Mouse (Mus musculus): ENCODE measurements around the gene Stim1. TPM values are rescaled to one million over a fixed set of nuclear protein-coding genes. Genes with fewer than 3 reads are reported as not detected.

Stim1 gene
- polyA plus RNA-seq, 1 experiment: 37.0 TPM

GRCm38 (mm10) chr7:102314107-102314506 lies 46.5 kb downstream of the Stim1 start:
- Histone ChIP-seq H3K27ac (ENCODE audit: insufficient read depth, low read depth, low read length) (no peak overlapping the region), H3K36me3 (ENCODE audit: control insufficient read depth, insufficient read depth, low read length) (no peaks in the 10 kb centered on the region), H3K4me1 (ENCODE audit: control insufficient read depth, insufficient read depth, low read length) (peaks cover 3% of the 10 kb centered on the region; the same call in 1 of the 2 replicates), H3K4me3 (ENCODE audit: insufficient read depth, low read depth, low read length) (no peak overlapping the region), H3K27me3 (replicated peaks; ENCODE audit: control insufficient read depth, insufficient read depth, low read length) (no peaks in the 10 kb centered on the region; the same call in 1 of the 2 replicates)
- TF ChIP-seq POLR2A (IDR thresholded peaks at IDR 0.05; ENCODE audit: low read depth, low read length) (no peak), CTCF (conservative IDR thresholded peaks at IDR 0.05; ENCODE audit: insufficient read depth, insufficient read length, low read depth, low read length) (no peak)
- no peak for DNase-seq
- 49% methylated on average over 1 of the region's 1 CpGs for WGBS

GRCm38 (mm10) chr7:102314908-102315307 lies 47.3 kb downstream of the Stim1 start:
- no peak overlapping the region for H3K27ac ChIP-seq (ENCODE audit: insufficient read depth, low read depth, low read length)
- H3K36me3 ChIP-seq (ENCODE audit: control insufficient read depth, insufficient read depth, low read length): no peaks in the 10 kb centered on the region
- no peaks in the 10 kb centered on the region; the same call in 1 of the 2 replicates for H3K27me3 ChIP-seq (replicated peaks; ENCODE audit: control insufficient read depth, insufficient read depth, low read length)
- no peak overlapping the region for H3K4me3 ChIP-seq (ENCODE audit: insufficient read depth, low read depth, low read length)
- H3K4me1 ChIP-seq (ENCODE audit: control insufficient read depth, insufficient read depth, low read length): peaks cover 3% of the 10 kb centered on the region; the same call in 1 of the 2 replicates
- TF ChIP-seq POLR2A (IDR thresholded peaks at IDR 0.05; ENCODE audit: low read depth, low read length): no peak
- TF ChIP-seq CTCF (conservative IDR thresholded peaks at IDR 0.05; ENCODE audit: insufficient read depth, insufficient read length, low read depth, low read length): no peak
- DNase-seq: no peak

- H3K27me3 ChIP-seq (replicated peaks; ENCODE audit: control insufficient read depth, insufficient read depth, low read length): no peaks in the 10 kb centered on the region; the same call in 1 of the 2 replicates
- no peak overlapping the region for H3K4me3 ChIP-seq (ENCODE audit: insufficient read depth, low read depth, low read length)
- H3K4me1 ChIP-seq (ENCODE audit: control insufficient read depth, insufficient read depth, low read length): peaks cover 3% of the 10 kb centered on the region; the same call in 1 of the 2 replicates
- no peak for TF ChIP-seq POLR2A (IDR thresholded peaks at IDR 0.05; ENCODE audit: low read depth, low read length)
- no peak for TF ChIP-seq CTCF (conservative IDR thresholded peaks at IDR 0.05; ENCODE audit: insufficient read depth, insufficient read length, low read depth, low read length)
- H3K36me3 ChIP-seq (ENCODE audit: control insufficient read depth, insufficient read depth, low read length): no peaks in the 10 kb centered on the region
- DNase-seq: no peak
- H3K27ac ChIP-seq (ENCODE audit: insufficient read depth, low read depth, low read length): no peak overlapping the region
- WGBS: 48% methylated on average over 7 of the region's 7 CpGs
Observed at GRCm38 (mm10) chr7:102315435-102315834, 47.8 kb downstream of the Stim1 start.

- H3K27me3 ChIP-seq (replicated peaks; ENCODE audit: control insufficient read depth, insufficient read depth, low read length): no peaks in the 10 kb centered on the region; the same call in 1 of the 2 replicates
- 89% methylated on average over 3 of the region's 3 CpGs for whole genome bisulfite sequencing
Observed at GRCm38 (mm10) chr7:102317583-102318168, 50.1 kb downstream of the Stim1 start.

GRCm38 (mm10) chr7:102322137-102322536 lies 54.5 kb downstream of the Stim1 start:
- no peaks in the 10 kb centered on the region for H3K36me3 ChIP-seq (ENCODE audit: control insufficient read depth, insufficient read depth, low read length)
- no peaks in the 10 kb centered on the region for H3K4me1 ChIP-seq (ENCODE audit: control insufficient read depth, insufficient read depth, low read length)
- H3K27me3 ChIP-seq (replicated peaks; ENCODE audit: control insufficient read depth, insufficient read depth, low read length): no peaks in the 10 kb centered on the region
- TF ChIP-seq POLR2A (IDR thresholded peaks at IDR 0.05; ENCODE audit: low read depth, low read length): no peak
- TF ChIP-seq CTCF (conservative IDR thresholded peaks at IDR 0.05; ENCODE audit: insufficient read depth, insufficient read length, low read depth, low read length): no peak
- no peak overlapping the region for H3K4me3 ChIP-seq (ENCODE audit: insufficient read depth, low read depth, low read length)
- 90% methylated on average over 5 of the region's 5 CpGs for WGBS
- no peak overlapping the region for H3K27ac ChIP-seq (ENCODE audit: insufficient read depth, low read depth, low read length)
- no peak for DNase-seq

More at GRCm38 (mm10) chr7:102317583-102318168, 50.1 kb downstream of the Stim1 start:
- Histone ChIP-seq H3K27ac (ENCODE audit: insufficient read depth, low read depth, low read length) (no peak overlapping the region), H3K4me1 (ENCODE audit: control insufficient read depth, insufficient read depth, low read length) (peaks cover 3% of the 10 kb centered on the region; the same call in 1 of the 2 replicates), H3K4me3 (ENCODE audit: insufficient read depth, low read depth, low read length) (no peak overlapping the region), H3K36me3 (ENCODE audit: control insufficient read depth, insufficient read depth, low read length) (no peaks in the 10 kb centered on the region)
- TF ChIP-seq CTCF (conservative IDR thresholded peaks at IDR 0.05; ENCODE audit: insufficient read depth, insufficient read length, low read depth, low read length) (no peak), POLR2A (IDR thresholded peaks at IDR 0.05; ENCODE audit: low read depth, low read length) (no peak)
- no peak for DNase-seq

- no peak for TF ChIP-seq POLR2A (IDR thresholded peaks at IDR 0.05; ENCODE audit: low read depth, low read length)
- Histone ChIP-seq H3K4me1 (ENCODE audit: control insufficient read depth, insufficient read depth, low read length) (no peaks in the 10 kb centered on the region), H3K36me3 (ENCODE audit: control insufficient read depth, insufficient read depth, low read length) (no peaks in the 10 kb centered on the region), H3K4me3 (ENCODE audit: insufficient read depth, low read depth, low read length) (no peak overlapping the region), H3K27me3 (replicated peaks; ENCODE audit: control insufficient read depth, insufficient read depth, low read length) (no peaks in the 10 kb centered on the region), H3K27ac (ENCODE audit: insufficient read depth, low read depth, low read length) (no peak overlapping the region)
- no peak for DNase-seq
Observed at GRCm38 (mm10) chr7:102326323-102326722, 58.7 kb downstream of the Stim1 start.

- H3K27ac ChIP-seq (ENCODE audit: insufficient read depth, low read depth, low read length): no peak overlapping the region
- H3K36me3 ChIP-seq (ENCODE audit: control insufficient read depth, insufficient read depth, low read length): no peaks in the 10 kb centered on the region
- H3K4me1 ChIP-seq (ENCODE audit: control insufficient read depth, insufficient read depth, low read length): no peaks in the 10 kb centered on the region
- H3K4me3 ChIP-seq (ENCODE audit: insufficient read depth, low read depth, low read length): no peak overlapping the region
- WGBS: 95% methylated on average over 5 of the region's 5 CpGs
- no peaks in the 10 kb centered on the region for H3K27me3 ChIP-seq (replicated peaks; ENCODE audit: control insufficient read depth, insufficient read depth, low read length)
- TF ChIP-seq CTCF (conservative IDR thresholded peaks at IDR 0.05; ENCODE audit: insufficient read depth, insufficient read length, low read depth, low read length) (no peak), POLR2A (IDR thresholded peaks at IDR 0.05; ENCODE audit: low read depth, low read length) (no peak)
- no peak for DNase-seq
Observed at GRCm38 (mm10) chr7:102330270-102330669, 62.7 kb downstream of the Stim1 start.
